Mouse (Mus musculus) bone marrow, adult 2 months (tissue): ENCODE measurements around the gene Ninj2. TPM values are rescaled to one million over a fixed set of nuclear protein-coding genes. Genes with fewer than 3 reads are reported as not detected.
"Not testable (repeated sequence)": the region's sequence is repeated elsewhere in the genome, so short reads cannot be mapped to it uniquely, and the experiment has no call there.

ENCODE experiments used
- H3K27ac ChIP-seq: fragments of 200-500 bp; 2 replicates; pipeline ENCODE4 v1.5.1; 2012; ENCODE audit warnings: low read depth, mild to moderate bottlenecking, control low read depth, inconsistent platforms, low read length; ENCODE audit not compliant: control insufficient read depth, poor library complexity, insufficient read depth
- H3K4me1 ChIP-seq: fragments of 200-500 bp; 2 replicates; pipeline ENCODE4 v1.6.1; 2011; ENCODE audit warnings: low read length; ENCODE audit not compliant: control insufficient read depth, insufficient read depth
- H3K4me3 ChIP-seq: fragments of 200-500 bp; replicated peaks from 2 replicates; pipeline ENCODE3; 2011; ENCODE audit warnings: mild to moderate bottlenecking, low read depth, low read length, control low read depth; ENCODE audit not compliant: control insufficient read depth
- CTCF ChIP-seq: fragments of 200-500 bp; IDR thresholded peaks from 2 replicates; pipeline ENCODE4 v1.5.1; 2011; ENCODE audit warnings: low read length, control low read depth; ENCODE audit not compliant: control insufficient read depth, insufficient read depth
- POLR2A ChIP-seq: fragments of 200-500 bp; IDR thresholded peaks from 2 replicates; pipeline ENCODE4 v1.6.1; 2011; ENCODE audit warnings: low read depth, mild to moderate bottlenecking, control low read depth, low read length, borderline replicate concordance; ENCODE audit not compliant: control insufficient read depth
- WGBS: fragments of 180-500 bp; shearing (Covaris S2); methylation state at CpG from one replicate; pipeline ENCODE4 v1.1.7; 2018; 5-methylcytosine and 5-hydroxymethylcytosine counted together
- polyA plus RNA-seq: library from polyadenylated mRNA; stranded (reverse); fragments of >200 nt; gene quantifications from 2 replicates; pipeline ENCODE4 v1.2.4, GENCODE M21; 2011; ENCODE audit warnings: low replicate concordance; ENCODE audit not compliant: missing spikeins, insufficient read depth, insufficient read length

Ninj2 gene
- polyA plus RNA-seq, 1 experiment = not detected

- WGBS = 83% methylated on average over 3 of the region's 3 CpGs
- H3K4me1 ChIP-seq = peaks cover 8% of the 10 kb centered on the region
- TF ChIP-seq POLR2A = no peak
- TF ChIP-seq CTCF = no peak
- H3K27ac ChIP-seq = no peak overlapping the region
- H3K4me3 ChIP-seq = no peak overlapping the region
Observed at GRCm38 (mm10) chr6:120085832-120086231, 7.3 kb upstream of the Ninj2 start.

DNA sequence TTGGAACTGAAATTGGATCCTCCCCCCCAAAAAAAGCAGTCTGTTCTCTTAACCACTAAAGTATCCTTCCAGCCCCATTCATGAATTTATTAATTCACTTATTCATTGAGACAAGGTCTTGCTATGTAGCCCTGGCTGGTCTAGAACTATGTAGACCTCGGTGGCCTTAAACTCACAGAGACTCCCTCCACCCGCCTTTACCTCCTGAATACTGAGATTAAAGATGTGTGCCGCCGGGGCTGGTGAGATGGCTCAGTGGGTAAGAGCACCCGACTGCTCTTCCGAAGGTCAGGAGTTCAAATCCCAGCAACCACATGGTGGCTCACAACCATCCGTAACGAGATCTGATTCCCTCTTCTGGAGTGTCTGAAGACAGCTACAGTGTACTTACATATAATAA is 6.1 kb upstream of the Ninj2 start:
- H3K4me3 ChIP-seq, H3K27ac ChIP-seq, H3K4me1 ChIP-seq: not testable (repeated sequence)
- 93% methylated on average over 7 of the region's 8 CpGs for WGBS

DNA sequence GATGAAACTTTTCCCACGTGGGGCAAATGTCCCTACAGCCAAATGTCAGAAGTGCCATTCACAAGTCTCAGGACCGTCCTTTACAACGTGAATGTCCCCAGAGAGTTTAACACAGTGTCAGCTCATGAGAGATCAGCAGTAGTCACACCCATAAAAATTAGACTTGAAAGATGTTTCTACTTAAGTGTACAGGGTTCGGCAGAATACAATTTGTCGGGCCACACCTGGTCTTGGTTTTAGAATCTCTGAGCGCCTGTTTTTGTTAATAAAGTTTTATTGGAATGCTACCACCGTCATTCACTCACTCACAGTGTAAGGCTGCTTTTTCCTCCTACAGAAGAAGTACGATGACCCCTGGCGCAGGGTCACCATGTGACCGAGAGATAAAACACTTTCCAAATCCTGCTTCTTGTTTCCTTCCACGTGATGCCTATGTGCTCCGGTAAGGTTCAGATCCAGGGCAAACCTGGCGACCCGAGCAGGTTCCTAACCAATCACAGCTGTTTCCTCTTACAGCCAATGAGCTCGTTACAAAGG is 2.4 kb upstream of the Ninj2 start:
- H3K4me3 ChIP-seq = no peak overlapping the region
- TF ChIP-seq CTCF = no peak
- no peak for TF ChIP-seq POLR2A
- H3K4me1 ChIP-seq = no peaks in the 10 kb centered on the region
- 67% methylated on average over 15 of the region's 15 CpGs for WGBS
- no peak overlapping the region for H3K27ac ChIP-seq

GRCm38 (mm10) chr6:120091956-120092355 is 1.2 kb upstream of the Ninj2 start:
- Histone ChIP-seq H3K27ac (no peak overlapping the region), H3K4me1 (peaks cover 2% of the 10 kb centered on the region; the same call in 1 of the 2 replicates), H3K4me3 (no peak overlapping the region)
- no peak for TF ChIP-seq POLR2A
- TF ChIP-seq CTCF = no peak
- 72% methylated on average over 4 of the region's 4 CpGs for WGBS

DNA sequence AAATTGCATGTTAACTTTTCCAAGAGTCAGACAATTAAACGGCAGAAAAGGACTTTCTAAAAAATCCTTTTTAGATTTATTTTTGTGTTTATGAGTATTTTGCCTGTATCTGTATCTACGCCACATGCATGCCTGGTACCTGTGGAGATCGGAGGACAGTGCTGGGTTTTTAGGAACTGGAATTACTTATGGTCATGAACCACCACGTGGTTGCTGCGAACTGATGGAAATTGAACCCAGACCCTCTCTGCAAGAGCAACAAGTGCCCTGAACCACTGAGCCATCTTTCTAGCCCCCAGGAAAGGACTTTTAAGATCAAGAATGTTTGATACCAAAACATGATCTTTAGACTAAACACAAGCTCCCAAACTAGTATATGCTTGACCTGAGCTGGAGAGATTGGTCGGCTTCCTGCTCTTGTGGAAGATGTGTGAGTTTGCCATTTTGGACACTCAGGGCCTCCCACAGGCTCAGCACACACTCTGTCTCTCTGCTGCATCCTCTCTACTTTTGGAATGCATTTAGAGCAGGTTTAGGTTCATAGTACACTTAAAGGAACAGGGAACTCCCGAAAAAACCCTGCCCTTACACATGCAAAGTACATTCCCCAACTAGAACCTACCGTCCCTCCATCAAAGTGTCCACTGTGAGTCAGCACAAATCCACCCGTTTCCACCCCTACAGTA is 1.1 kb downstream of the Ninj2 start:
- Histone ChIP-seq H3K4me3 (no peak overlapping the region), H3K27ac (no peak overlapping the region), H3K4me1 (peaks cover 2% of the 10 kb centered on the region; the same call in 1 of the 2 replicates)
- no peak for TF ChIP-seq CTCF
- no peak for TF ChIP-seq POLR2A
- WGBS = 58% methylated on average over 9 of the region's 9 CpGs

DNA sequence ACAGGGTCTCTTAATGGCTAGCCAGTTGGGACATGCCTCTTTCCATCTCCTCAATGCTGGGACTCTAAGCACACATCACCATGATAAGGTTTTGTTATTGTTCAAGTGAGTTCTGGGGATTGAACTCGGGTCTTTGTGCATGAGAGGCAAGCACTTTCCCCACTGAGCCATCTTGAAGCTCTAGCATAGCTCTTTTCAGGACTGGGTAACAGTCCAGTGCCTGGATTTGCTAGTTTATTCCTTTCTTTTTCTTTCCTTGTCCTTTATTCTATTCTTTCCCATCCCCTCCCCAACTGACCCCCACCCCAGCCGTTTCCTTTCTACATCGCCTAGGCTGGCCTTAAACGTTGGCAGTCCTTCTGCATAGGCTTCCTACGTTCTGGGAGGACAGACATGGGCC is 1.9 kb downstream of the Ninj2 start:
- Histone ChIP-seq H3K4me1 (peaks cover 2% of the 10 kb centered on the region; the same call in 1 of the 2 replicates), H3K4me3 (no peak overlapping the region), H3K27ac (no peak overlapping the region)
- 43% methylated on average over 5 of the region's 5 CpGs for WGBS
- TF ChIP-seq CTCF (no peak), POLR2A (no peak)

GRCm38 (mm10) chr6:120095501-120095900 is 2.4 kb downstream of the Ninj2 start:
- H3K27ac ChIP-seq = no peak overlapping the region
- no peak overlapping the region for H3K4me3 ChIP-seq
- TF ChIP-seq CTCF = no peak
- no peak for TF ChIP-seq POLR2A
- H3K4me1 ChIP-seq = peaks cover 2% of the 10 kb centered on the region; the same call in 1 of the 2 replicates
- 43% methylated on average over 1 of the region's 1 CpGs for WGBS

- Histone ChIP-seq H3K4me1 (peaks cover 3% of the 10 kb centered on the region; the same call in 1 of the 2 replicates), H3K27ac (no peak overlapping the region), H3K4me3 (no peak overlapping the region)
- 84% methylated on average over 5 of the region's 5 CpGs for WGBS
- TF ChIP-seq CTCF = no peak
- no peak for TF ChIP-seq POLR2A
Observed at GRCm38 (mm10) chr6:120099392-120099791, 6.2 kb downstream of the Ninj2 start.
